Mouse (Mus musculus) ES-Bruce4 (cell line): ENCODE data around the gene Bcam.

Experiments
- CTCF ChIP-seq: IDR thresholded peaks from one replicate; pipeline ENCODE4 v1.8.1; 2011; ENCODE audit warnings: low read depth, low read length
- EP300 ChIP-seq: IDR thresholded peaks from 2 replicates; pipeline ENCODE4 v1.6.1; 2011; ENCODE audit warnings: low read depth, low read length; ENCODE audit not compliant: insufficient read depth
- POLR2A ChIP-seq: IDR thresholded peaks from one replicate; pipeline ENCODE4 v1.8.1; 2011; ENCODE audit warnings: low read length; ENCODE audit not compliant: insufficient read depth

DNA sequence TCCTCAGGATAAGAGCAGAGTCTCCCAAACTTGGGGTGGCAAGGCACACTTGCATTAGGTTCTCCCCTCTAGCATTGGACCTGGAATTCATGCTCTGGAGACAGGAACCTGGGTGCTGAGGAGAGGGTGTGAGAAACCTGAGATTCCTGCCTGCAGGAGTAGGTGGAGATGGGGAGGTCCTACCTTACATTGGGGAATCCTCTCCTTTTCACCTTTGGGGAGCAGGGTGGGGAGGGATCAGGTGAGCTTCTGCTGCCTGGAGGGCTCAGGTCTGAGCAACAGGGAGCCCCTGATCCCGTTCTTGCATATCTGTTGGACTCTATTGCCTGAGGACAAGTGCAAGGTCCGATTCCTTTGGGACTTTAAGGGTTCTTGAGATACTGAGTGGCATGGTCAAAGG is 54.0 kb downstream of the Bcam start:
- TF ChIP-seq EP300 (no peak), CTCF (no peak), POLR2A (no peak)
